Mouse (Mus musculus): ENCODE data around the gene Dhodh. TPM values are rescaled to one million over a fixed set of nuclear protein-coding genes. Genes with fewer than 3 reads are reported as not detected.

The Dhodh gene
- 10 to 100 TPM; 18.1 to 19.3 TPM for total RNA-seq (2021)

DNA sequence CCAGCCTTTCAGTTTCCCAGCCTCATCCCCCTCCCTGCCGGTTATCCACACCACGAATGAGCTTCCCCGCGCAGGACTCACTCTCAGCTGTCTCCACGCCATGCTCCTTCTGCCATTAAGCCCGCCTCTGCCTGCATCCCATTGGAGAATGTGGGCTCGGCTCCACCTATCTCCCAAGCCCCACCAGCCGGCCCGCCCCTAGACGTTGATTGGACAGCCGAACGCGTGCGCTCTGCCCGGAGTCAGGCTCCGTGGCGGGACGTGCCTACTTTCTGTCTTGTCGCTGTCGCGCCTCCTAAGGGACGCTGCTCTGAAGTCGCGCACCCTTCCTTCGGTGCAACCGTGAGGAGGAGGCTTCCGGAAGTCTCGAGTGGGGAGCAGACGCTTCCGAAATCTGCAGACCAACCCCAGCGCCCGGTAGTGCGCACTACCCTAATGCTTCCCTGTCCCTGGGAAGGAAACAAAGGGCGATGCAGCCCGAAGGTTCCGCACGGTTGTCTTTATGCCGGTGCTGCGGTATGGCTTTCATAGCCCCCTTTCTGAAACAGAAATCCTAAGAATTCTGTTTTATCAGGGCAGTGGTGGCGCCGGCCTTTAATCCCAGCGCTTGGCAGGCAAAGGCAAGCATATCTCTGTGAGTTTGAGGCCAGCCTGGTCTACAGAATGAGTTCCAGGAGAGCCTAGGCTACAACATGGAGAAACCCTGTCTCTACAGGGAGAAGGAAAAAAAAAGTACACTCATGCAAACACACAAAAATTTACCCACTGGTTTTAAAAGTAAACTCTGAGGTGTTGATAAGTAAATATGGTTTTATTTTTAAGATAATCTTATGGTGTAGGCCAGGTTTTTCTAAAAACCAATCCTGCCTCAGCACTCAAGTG is at the start of gene Dhodh:
Gene Dhodh (minus strand): TSS at position 403 of the 882 bp plus-strand sequence.
- intact Hi-C loops (cut with DNase I): loop anchor here (1.0 to 5.0 kb wide), 3 partner anchors 43 to 99 kb away; partner anchors contain the start of genes Dhx38, Ist1, Txnl4b and Zfp821
- peak; percentile 97 for DNase-seq (ENCODE audit: low spot score in 2 of 2)

GRCm38 (mm10) chr8:109656860-109657259 is 48.4 kb upstream of the Dhodh start:
- DNase-seq (ENCODE audit: low spot score in 2 of 2): peak in 1 of 2 experiments; percentile 32
- intact Hi-C loops (cut with DNase I): no loop called here

GRCm38 (mm10) chr8:109650801-109651200 is 42.3 kb upstream of the Dhodh start:
- intact Hi-C loops (cut with DNase I): no loop called here
- no peak for DNase-seq (ENCODE audit: low spot score in 2 of 2)

DNA sequence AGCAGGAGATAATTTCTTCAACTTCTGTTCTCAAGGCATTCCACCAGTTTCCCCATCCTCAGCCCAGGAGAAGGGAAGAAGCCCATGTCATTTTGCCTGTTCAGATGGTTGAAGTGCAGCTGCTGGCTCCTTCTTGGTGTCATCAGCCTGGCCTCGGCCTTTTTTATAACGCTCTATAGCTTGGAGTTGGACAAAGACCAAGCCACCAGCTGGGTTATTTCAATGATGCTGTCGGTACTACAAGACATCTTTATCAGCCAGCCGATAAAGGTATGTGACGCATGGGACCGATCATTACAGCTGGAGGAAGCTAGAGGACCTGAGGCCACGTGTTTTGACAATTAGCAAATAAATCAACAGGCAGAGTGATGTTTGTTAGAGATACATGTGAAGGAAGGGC is 40.0 kb upstream of the Dhodh start:
- DNase-seq (ENCODE audit: low spot score in 2 of 2): no peak

DNA sequence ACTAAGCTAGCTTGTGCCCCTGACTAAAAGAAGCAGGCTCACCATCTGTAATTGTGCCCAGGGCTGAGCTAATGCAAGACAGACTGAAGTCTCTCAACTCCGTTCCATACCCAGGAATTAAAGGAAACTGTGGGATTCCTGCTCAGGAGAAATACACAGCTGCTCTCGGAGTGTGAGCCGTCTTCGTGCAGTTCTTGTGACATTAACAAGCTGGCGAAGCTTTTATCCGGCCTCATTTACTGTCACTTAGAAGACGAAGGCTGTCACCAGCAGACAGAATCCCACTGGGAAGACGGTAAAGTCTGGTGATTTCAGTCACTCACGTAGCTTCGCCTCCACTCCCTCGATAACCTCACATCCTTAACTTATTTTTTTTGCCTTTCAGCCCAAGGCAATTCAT is 38.9 kb upstream of the Dhodh start:
- intact Hi-C loops (cut with DNase I): no loop called here
- DNase-seq (ENCODE audit: low spot score in 2 of 2): no peak

More for the DNA sequence above, 40.0 kb upstream of the Dhodh start:
- intact Hi-C loops (cut with DNase I): no loop called here

DNA sequence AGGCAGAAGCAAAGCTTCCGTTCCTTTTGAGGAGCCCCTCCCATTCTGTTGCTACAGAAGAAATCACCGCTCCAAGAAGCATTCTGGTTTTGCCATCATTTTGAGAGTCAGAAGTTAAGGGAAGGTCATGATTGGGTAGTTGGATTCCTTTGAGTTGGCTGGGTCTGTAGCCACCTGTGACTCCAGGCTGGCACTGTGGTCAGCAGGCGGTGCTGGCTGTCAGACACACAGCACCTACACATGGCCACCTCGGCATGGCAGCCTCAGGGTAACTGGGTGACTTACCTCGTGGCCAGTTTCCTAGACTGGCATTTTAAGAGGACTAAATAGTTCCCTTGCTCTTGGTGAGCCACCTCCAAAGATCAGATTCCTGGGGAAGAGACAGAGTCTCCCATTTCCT is 32.8 kb upstream of the Dhodh start:
- no peak for DNase-seq (ENCODE audit: low spot score in 2 of 2)
- intact Hi-C loops (cut with DNase I): no loop called here

- intact Hi-C loops (cut with DNase I): no loop called here
- DNase-seq (ENCODE audit: low spot score in 2 of 2): no peak
Measured at GRCm38 (mm10) chr8:109640410-109640809, 31.9 kb upstream of the Dhodh start.

DNA sequence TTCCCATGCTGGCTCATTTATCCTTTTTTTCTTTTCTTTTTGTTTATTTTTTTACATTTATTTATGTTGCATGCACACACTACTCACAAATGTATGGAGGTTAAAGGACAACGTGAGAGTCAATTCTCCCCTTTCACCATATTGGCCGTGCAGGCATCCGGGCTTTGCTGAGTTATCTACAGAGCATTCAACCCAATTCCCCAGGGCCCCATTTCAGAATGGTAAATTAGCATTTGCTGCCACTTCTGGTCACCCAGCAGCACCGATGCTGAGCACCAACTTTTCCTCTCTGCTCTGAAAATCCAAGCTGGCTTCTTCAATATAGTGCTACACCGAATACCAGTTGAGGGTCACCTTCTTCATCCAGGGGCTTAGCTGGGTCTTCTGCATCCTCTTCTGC is 30.4 kb upstream of the Dhodh start:
- intact Hi-C loops (cut with DNase I): no loop called here
- DNase-seq (ENCODE audit: low spot score in 2 of 2): no peak

GRCm38 (mm10) chr8:109635146-109635545 is 26.7 kb upstream of the Dhodh start:
- no peak for DNase-seq (ENCODE audit: low spot score in 2 of 2)

GRCm38 (mm10) chr8:109632498-109632897 is 24.0 kb upstream of the Dhodh start:
- intact Hi-C loops (cut with DNase I): no loop called here
- no peak for DNase-seq (ENCODE audit: low spot score in 2 of 2)

More at GRCm38 (mm10) chr8:109635146-109635545, 26.7 kb upstream of the Dhodh start:
- intact Hi-C loops (cut with DNase I): no loop called here

GRCm38 (mm10) chr8:109628638-109629037 is 20.2 kb upstream of the Dhodh start:
- peak; percentile 22 to 39 for DNase-seq (ENCODE audit: low spot score in 2 of 2)
- intact Hi-C loops (cut with DNase I): no loop called here

DNA sequence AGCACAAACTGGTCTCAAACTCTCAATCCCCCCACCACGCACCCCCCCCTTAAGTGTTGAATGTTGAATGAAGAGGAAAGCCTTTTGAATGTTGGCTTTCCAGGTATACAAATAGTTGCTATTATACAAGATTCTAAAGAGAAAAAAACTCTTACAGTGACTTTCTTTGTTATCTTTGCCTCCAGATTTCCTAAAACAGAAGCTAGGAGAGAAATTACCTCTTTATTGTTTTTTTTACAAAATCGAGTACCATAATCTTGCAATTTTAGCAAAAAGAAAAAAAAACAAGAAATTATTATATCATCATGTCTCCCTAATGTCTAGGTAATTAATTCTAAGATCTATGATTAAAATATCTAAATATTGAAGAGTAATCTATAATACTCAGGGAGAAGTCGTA is 7.1 kb upstream of the Dhodh start:
- no peak for DNase-seq (ENCODE audit: low spot score in 2 of 2)
- intact Hi-C loops (cut with DNase I): no loop called here

DNA sequence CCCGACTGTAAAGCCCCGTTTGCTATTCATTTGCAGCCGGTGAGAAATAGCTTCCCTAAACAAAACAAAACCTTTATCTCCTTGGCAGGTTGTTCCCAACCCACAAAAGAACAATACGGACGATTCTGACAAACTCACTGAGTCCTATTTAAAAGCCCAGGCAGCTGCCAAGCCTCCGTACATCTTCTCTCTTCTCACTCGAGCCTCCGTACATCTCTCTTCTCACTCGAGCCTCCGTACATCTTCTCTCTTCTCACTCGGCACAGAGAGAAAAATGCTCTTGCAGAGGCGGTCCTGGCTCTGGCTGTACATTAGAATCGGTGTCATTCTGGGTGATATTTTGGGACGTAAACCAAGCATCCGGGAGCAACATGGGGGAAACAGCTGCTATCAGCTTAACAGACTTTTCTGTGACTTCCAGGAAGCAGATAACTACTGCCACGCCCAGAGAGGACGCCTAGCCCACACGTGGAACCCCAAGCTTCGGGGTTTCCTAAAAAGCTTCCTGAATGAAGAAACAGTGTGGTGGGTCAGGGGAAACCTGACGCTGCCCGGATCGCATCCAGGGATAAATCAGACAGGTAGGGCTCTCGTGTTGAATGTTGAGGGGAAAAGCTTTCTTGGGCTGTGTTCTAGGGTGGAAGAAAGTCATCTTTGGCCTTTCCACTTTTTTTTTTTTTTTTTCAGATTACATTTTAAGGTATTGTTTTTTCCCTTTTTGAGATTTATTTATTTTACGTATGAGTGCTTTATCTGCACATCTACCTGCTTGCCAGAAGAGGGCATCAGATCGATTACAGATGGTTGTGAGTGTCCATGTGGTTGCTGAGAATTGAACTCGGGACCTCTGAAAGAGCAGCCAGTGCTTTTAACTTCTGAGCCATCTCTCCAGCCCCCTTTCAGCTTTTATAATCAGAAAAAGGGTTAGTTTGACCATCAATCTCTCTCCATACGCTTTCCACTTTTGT is 6.1 kb upstream of the Dhodh start, which contains the start of gene Pkd1l3:
Gene Pkd1l3 (plus strand): TSS at position 275 of the 968 bp plus-strand sequence.
- peak; percentile 17 to 21 for DNase-seq (ENCODE audit: low spot score in 2 of 2)
- intact Hi-C loops (cut with DNase I): no loop called here

DNA sequence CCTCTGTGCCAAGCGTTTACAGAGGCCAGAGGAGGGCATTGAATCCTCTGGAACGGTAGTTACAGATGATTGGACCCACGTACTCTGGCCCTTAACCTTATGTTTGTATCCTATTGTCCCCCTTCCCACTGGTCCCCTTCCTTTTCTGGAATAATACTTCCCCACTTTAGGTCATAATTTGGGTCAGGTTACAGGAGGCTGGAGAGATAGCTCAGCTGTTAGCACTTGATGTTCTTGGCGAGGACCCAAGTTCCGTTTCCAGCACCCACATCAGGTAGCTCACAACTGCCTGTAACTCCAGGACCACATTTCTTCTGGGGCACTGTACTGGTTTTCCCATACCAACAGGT is 655 bp upstream of the Dhodh start:
- intact Hi-C loops (cut with DNase I): loop anchor here (5.0 kb wide), 2 partner anchors 83 to 98 kb away; partner anchors contain the start of genes Ist1 and Zfp821

DNA sequence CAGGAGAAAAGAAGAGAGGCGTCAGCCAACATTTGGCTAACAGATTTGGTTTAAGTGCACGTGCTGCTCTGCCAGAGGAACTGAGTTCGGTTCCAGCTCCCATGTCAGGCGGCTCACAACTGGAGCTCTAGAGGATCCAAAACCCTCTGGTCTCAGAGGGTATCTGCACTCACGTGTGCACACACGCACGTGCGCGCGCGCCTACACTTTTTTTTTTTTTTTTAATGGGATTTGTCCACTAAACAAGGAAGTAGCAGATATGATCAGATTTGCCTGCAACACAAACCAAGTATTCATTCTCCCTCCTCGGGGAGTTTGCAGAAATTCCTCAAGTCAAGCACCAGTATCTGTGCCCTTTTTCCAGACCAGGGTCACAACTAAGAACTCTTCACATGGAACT is 823 bp downstream of the Dhodh start:
- intact Hi-C loops (cut with DNase I): loop anchor here (1.0 to 5.0 kb wide), 3 partner anchors 42 to 100 kb away; partner anchors contain the start of genes Dhx38, Ist1, Txnl4b and Zfp821
- DNase-seq (ENCODE audit: low spot score in 2 of 2): no peak

More for the DNA sequence above, 655 bp upstream of the Dhodh start:
- no peak for DNase-seq (ENCODE audit: low spot score in 2 of 2)

- no peak for DNase-seq (ENCODE audit: low spot score in 2 of 2)
- intact Hi-C loops (cut with DNase I): loop anchor here (5.0 kb wide), 2 partner anchors 86 to 101 kb away; partner anchors contain the start of genes Ist1 and Zfp821
Measured at GRCm38 (mm10) chr8:109606725-109607124, 1.7 kb downstream of the Dhodh start.

DNA sequence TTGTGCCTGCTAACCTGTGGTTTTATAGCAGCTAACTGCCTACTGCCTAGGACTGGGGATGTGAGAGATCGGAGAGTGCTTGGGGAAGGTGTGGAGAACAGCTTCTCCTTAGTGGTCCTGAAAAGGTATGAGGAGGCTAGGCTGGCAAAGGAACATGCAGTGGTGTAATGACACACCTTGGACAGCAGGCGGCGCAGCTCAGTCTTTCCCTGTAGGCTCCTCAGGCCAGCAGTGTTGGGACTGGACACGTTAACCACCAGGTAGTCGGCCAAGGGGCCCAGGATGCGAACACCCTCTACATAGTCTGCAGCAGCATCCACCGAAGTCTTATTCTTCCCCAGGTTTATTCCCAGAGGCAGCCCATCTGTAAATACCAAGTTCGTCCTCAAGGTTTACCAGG is 12.6 kb downstream of the Dhodh start:
- intact Hi-C loops (cut with DNase I): no loop called here
- peak; percentile 16 to 22 for DNase-seq (ENCODE audit: low spot score in 2 of 2)

GRCm38 (mm10) chr8:109593117-109593788 is 15.2 kb downstream of the Dhodh start:
- intact Hi-C loops (cut with DNase I): no loop called here
- DNase-seq (ENCODE audit: low spot score in 2 of 2): no peak

DNA sequence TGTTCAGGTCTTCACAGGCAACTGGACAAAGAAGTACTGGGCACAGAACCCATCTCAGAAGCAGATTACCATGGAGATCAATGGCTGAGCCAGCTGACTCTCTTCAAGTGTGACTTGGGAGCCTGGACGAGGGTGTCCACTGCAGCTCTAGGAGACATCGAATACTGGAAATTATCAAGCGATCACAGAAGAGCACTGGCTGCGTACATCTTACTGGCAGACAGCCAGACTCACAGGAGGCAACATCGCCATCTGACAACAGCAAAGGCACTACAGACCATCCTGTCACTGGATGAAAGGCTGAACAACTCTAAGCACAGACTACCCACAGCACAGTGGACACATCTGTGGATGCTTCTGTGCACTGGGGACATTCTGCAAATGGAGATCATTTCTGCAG is 16.3 kb downstream of the Dhodh start:
- DNase-seq (ENCODE audit: low spot score in 2 of 2): no peak
- intact Hi-C loops (cut with DNase I): no loop called here

All from left cerebral cortex, postnatal 36 days (tissue).